Mouse (Mus musculus): ENCODE measurements around the gene Bcs1l. TPM values are rescaled to one million over a fixed set of nuclear protein-coding genes. Genes with fewer than 3 reads are reported as not detected.

Bcs1l gene
- total RNA-seq (2021) = 10 to 100 TPM; 29.1 to 38.2 TPM
- long read RNA-seq, experiment 1, transcript Bcs1l-203 (8 exons, 1,488 nt) = major isoform, 16 of 36 reads
- long read RNA-seq, experiment 1, partial matches to known transcripts = 5 of 36 reads
- long read RNA-seq, experiment 1, other reads (novel, unspliced or antisense) = 11 of 36 reads
- long read RNA-seq, experiment 2, transcript Bcs1l-203 (8 exons, 1,488 nt) = major isoform, 30 of 52 reads
- long read RNA-seq, experiment 2, transcript Bcs1l-201 (8 exons, 1,890 nt) = minor isoform, 7 of 52 reads
- long read RNA-seq, experiment 2, partial matches to known transcripts = 11 of 52 reads
- long read RNA-seq, experiment 2, other reads (novel, unspliced or antisense) = 4 of 52 reads

GRCm38 (mm10) chr1:74587773-74588445, at the start of gene Bcs1l, which contains the start of gene Zfp142:
TSS of gene Bcs1l (plus strand) at chr1:74588289.
TSS of gene Zfp142 (minus strand) at chr1:74588246.
- DNase-seq = peak; percentile 99

GRCm38 (mm10) chr1:74538650-74539049, 49.4 kb upstream of the Bcs1l start:
- DNase-seq = no peak

- DNase-seq = peak; percentile 24
These were observed 45.6 kb upstream of the Bcs1l start, which contains the start of gene Plcd4 for GRCm38 (mm10) chr1:74542451-74542961. TSS of gene Plcd4 (plus strand) at chr1:74542888.

- DNase-seq = no peak
These were observed 43.9 kb upstream of the Bcs1l start, which contains the start of gene Usp37 for GRCm38 (mm10) chr1:74544184-74544583. TSS of gene Usp37 (minus strand) at chr1:74544284.

GRCm38 (mm10) chr1:74559061-74559460, 29.0 kb upstream of the Bcs1l start:
- DNase-seq = no peak

- DNase-seq = no peak
These were observed 22.3 kb upstream of the Bcs1l start for GRCm38 (mm10) chr1:74565834-74566233.

GRCm38 (mm10) chr1:74569739-74570719, 18.1 kb upstream of the Bcs1l start:
- DNase-seq = peak; percentile 4

GRCm38 (mm10) chr1:74582621-74583020, 5.5 kb upstream of the Bcs1l start:
- no peak for DNase-seq

GRCm38 (mm10) chr1:74584616-74585398, 3.3 kb upstream of the Bcs1l start:
- peak; percentile 57 for DNase-seq

GRCm38 (mm10) chr1:74587233-74587772, 786 bp upstream of the Bcs1l start:
- no peak for DNase-seq

- DNase-seq = no peak
These were observed 6.3 kb downstream of the Bcs1l start for GRCm38 (mm10) chr1:74594434-74594833.

GRCm38 (mm10) chr1:74600501-74601266, 12.6 kb downstream of the Bcs1l start:
- DNase-seq = no peak

GRCm38 (mm10) chr1:74601267-74601962, 13.3 kb downstream of the Bcs1l start, which contains the start of the genes Rnf25 and Stk36:
TSS of gene Rnf25 (minus strand) at chr1:74601397.
TSS of gene Stk36 (plus strand) at chr1:74601445.
- DNase-seq = peak; percentile 89

GRCm38 (mm10) chr1:74624183-74624582, 36.1 kb downstream of the Bcs1l start:
- no peak for DNase-seq

- DNase-seq = no peak
These were observed 38.0 kb downstream of the Bcs1l start for GRCm38 (mm10) chr1:74626076-74626475.

- no peak for DNase-seq
These were observed 39.9 kb downstream of the Bcs1l start for GRCm38 (mm10) chr1:74628001-74628400.

GRCm38 (mm10) chr1:74632734-74633133, 44.6 kb downstream of the Bcs1l start:
- DNase-seq = no peak
